Mouse (Mus musculus): Measurements from ENCODE around the gene Tsen54. TPM values are rescaled to one million over a fixed set of nuclear protein-coding genes. Genes with fewer than 3 reads are reported as not detected.

Tsen54 gene
- polyA plus RNA-seq, 1 experiment from 2014 or later = 21.2 TPM

GRCm38 (mm10) chr11:115796898-115797297, 17.6 kb upstream of the Tsen54 start:
- Histone ChIP-seq H3K36me3 (ENCODE audit: control insufficient read depth, insufficient read depth, low read length) (peaks cover 100% of the 10 kb centered on the region), H3K27me3 (replicated peaks; ENCODE audit: control insufficient read depth, insufficient read depth, low read length) (no peaks in the 10 kb centered on the region), H3K9me3 (ENCODE audit: control insufficient read depth, low read length) (no peaks in the 10 kb centered on the region), H3K27ac (replicated peaks; ENCODE audit: low read depth, low read length) (no peak overlapping the region), H3K4me1 (ENCODE audit: control insufficient read depth, insufficient read depth, low read length) (no peaks in the 10 kb centered on the region), H3K4me2 (ENCODE audit: low read depth, low read length) (no peak overlapping the region), H3K9ac (ENCODE audit: low read depth, low read length) (no peak overlapping the region), H3K4me3 (ENCODE audit: low read depth, low read length) (no peak overlapping the region)
- DNase-seq (ENCODE audit: low spot score) = no peak
- 83% methylated on average over 14 of the region's 15 CpGs for WGBS
- ATAC-seq (ENCODE audit: low read depth) = no peak

GRCm38 (mm10) chr11:115797665-115798064, 16.9 kb upstream of the Tsen54 start:
- Histone ChIP-seq H3K27me3 (replicated peaks; ENCODE audit: control insufficient read depth, insufficient read depth, low read length) (no peaks in the 10 kb centered on the region), H3K9ac (ENCODE audit: low read depth, low read length) (no peak overlapping the region), H3K4me3 (ENCODE audit: low read depth, low read length) (no peak overlapping the region), H3K36me3 (ENCODE audit: control insufficient read depth, insufficient read depth, low read length) (peaks cover 100% of the 10 kb centered on the region), H3K9me3 (ENCODE audit: control insufficient read depth, low read length) (no peaks in the 10 kb centered on the region), H3K4me2 (ENCODE audit: low read depth, low read length) (no peak overlapping the region), H3K4me1 (ENCODE audit: control insufficient read depth, insufficient read depth, low read length) (no peaks in the 10 kb centered on the region), H3K27ac (replicated peaks; ENCODE audit: low read depth, low read length) (no peak overlapping the region)
- whole genome bisulfite sequencing = 79% methylated on average over 9 of the region's 9 CpGs
- ATAC-seq (ENCODE audit: low read depth) = no peak
- no peak for DNase-seq (ENCODE audit: low spot score)

- H3K9ac ChIP-seq (ENCODE audit: low read depth, low read length) = no peak overlapping the region
- no peak overlapping the region for H3K27ac ChIP-seq (replicated peaks; ENCODE audit: low read depth, low read length)
- peaks cover 97% of the 10 kb centered on the region for H3K36me3 ChIP-seq (ENCODE audit: control insufficient read depth, insufficient read depth, low read length)
- no peaks in the 10 kb centered on the region for H3K9me3 ChIP-seq (ENCODE audit: control insufficient read depth, low read length)
- DNase-seq (ENCODE audit: low spot score) (no peak), ATAC-seq (ENCODE audit: low read depth) (no peak)
- WGBS = 90% methylated on average over 18 of the region's 18 CpGs
- H3K4me1 ChIP-seq (ENCODE audit: control insufficient read depth, insufficient read depth, low read length) = no peaks in the 10 kb centered on the region
- no peaks in the 10 kb centered on the region for H3K27me3 ChIP-seq (replicated peaks; ENCODE audit: control insufficient read depth, insufficient read depth, low read length)
- H3K4me2 ChIP-seq (ENCODE audit: low read depth, low read length) = no peak overlapping the region
- no peak overlapping the region for H3K4me3 ChIP-seq (ENCODE audit: low read depth, low read length)
Measured at GRCm38 (mm10) chr11:115800981-115801380, 13.5 kb upstream of the Tsen54 start.

GRCm38 (mm10) chr11:115803072-115803709, 11.3 kb upstream of the Tsen54 start:
- ATAC-seq (ENCODE audit: low read depth) (no peak), DNase-seq (ENCODE audit: low spot score) (no peak)
- Histone ChIP-seq H3K27me3 (replicated peaks; ENCODE audit: control insufficient read depth, insufficient read depth, low read length) (no peaks in the 10 kb centered on the region), H3K4me3 (ENCODE audit: low read depth, low read length) (no peak overlapping the region), H3K4me2 (ENCODE audit: low read depth, low read length) (no peak overlapping the region), H3K9me3 (ENCODE audit: control insufficient read depth, low read length) (no peaks in the 10 kb centered on the region), H3K27ac (replicated peaks; ENCODE audit: low read depth, low read length) (no peak overlapping the region), H3K36me3 (ENCODE audit: control insufficient read depth, insufficient read depth, low read length) (peaks cover 90% of the 10 kb centered on the region), H3K4me1 (ENCODE audit: control insufficient read depth, insufficient read depth, low read length) (peaks cover 5% of the 10 kb centered on the region; the same call in 1 of the 2 replicates), H3K9ac (ENCODE audit: low read depth, low read length) (no peak overlapping the region)
- 94% methylated on average over 24 of the region's 24 CpGs for WGBS

- ATAC-seq (ENCODE audit: low read depth) (no peak), DNase-seq (ENCODE audit: low spot score) (no peak)
- peaks cover 23% of the 10 kb centered on the region for H3K4me1 ChIP-seq (ENCODE audit: control insufficient read depth, insufficient read depth, low read length)
- H3K9me3 ChIP-seq (ENCODE audit: control insufficient read depth, low read length) = no peaks in the 10 kb centered on the region
- H3K27me3 ChIP-seq (replicated peaks; ENCODE audit: control insufficient read depth, insufficient read depth, low read length) = no peaks in the 10 kb centered on the region
- H3K9ac ChIP-seq (ENCODE audit: low read depth, low read length) = no peak overlapping the region
- H3K36me3 ChIP-seq (ENCODE audit: control insufficient read depth, insufficient read depth, low read length) = peaks cover 71% of the 10 kb centered on the region
- H3K4me2 ChIP-seq (ENCODE audit: low read depth, low read length) = no peak overlapping the region
- WGBS = 98% methylated on average over 6 of the region's 7 CpGs
- H3K4me3 ChIP-seq (ENCODE audit: low read depth, low read length) = no peak overlapping the region
- H3K27ac ChIP-seq (replicated peaks; ENCODE audit: low read depth, low read length) = no peak overlapping the region
Measured at GRCm38 (mm10) chr11:115805005-115805404, 9.5 kb upstream of the Tsen54 start.

GRCm38 (mm10) chr11:115806154-115806553, 8.4 kb upstream of the Tsen54 start:
- no peak overlapping the region for H3K4me2 ChIP-seq (ENCODE audit: low read depth, low read length)
- H3K36me3 ChIP-seq (ENCODE audit: control insufficient read depth, insufficient read depth, low read length) = peaks cover 60% of the 10 kb centered on the region
- no peak overlapping the region for H3K9ac ChIP-seq (ENCODE audit: low read depth, low read length)
- H3K27me3 ChIP-seq (replicated peaks; ENCODE audit: control insufficient read depth, insufficient read depth, low read length) = no peaks in the 10 kb centered on the region
- H3K9me3 ChIP-seq (ENCODE audit: control insufficient read depth, low read length) = no peaks in the 10 kb centered on the region
- DNase-seq (ENCODE audit: low spot score) (no peak), ATAC-seq (ENCODE audit: low read depth) (no peak)
- no peak overlapping the region for H3K4me3 ChIP-seq (ENCODE audit: low read depth, low read length)
- H3K4me1 ChIP-seq (ENCODE audit: control insufficient read depth, insufficient read depth, low read length) = peaks cover 32% of the 10 kb centered on the region
- H3K27ac ChIP-seq (replicated peaks; ENCODE audit: low read depth, low read length) = no peak overlapping the region
- 87% methylated on average over 10 of the region's 10 CpGs for WGBS

- 73% methylated on average over 5 of the region's 6 CpGs for WGBS
- H3K27ac ChIP-seq (replicated peaks; ENCODE audit: low read depth, low read length) = no peak overlapping the region; the same call in 1 of the 2 replicates
- H3K27me3 ChIP-seq (replicated peaks; ENCODE audit: control insufficient read depth, insufficient read depth, low read length) = no peaks in the 10 kb centered on the region
- H3K4me3 ChIP-seq (ENCODE audit: low read depth, low read length) = no peak overlapping the region
- no peak overlapping the region for H3K9ac ChIP-seq (ENCODE audit: low read depth, low read length)
- ATAC-seq (ENCODE audit: low read depth) = no peak
- H3K9me3 ChIP-seq (ENCODE audit: control insufficient read depth, low read length) = no peaks in the 10 kb centered on the region
- H3K36me3 ChIP-seq (ENCODE audit: control insufficient read depth, insufficient read depth, low read length) = peaks cover 55% of the 10 kb centered on the region
- peaks cover 44% of the 10 kb centered on the region for H3K4me1 ChIP-seq (ENCODE audit: control insufficient read depth, insufficient read depth, low read length)
- H3K4me2 ChIP-seq (ENCODE audit: low read depth, low read length) = no peak overlapping the region
- no peak for DNase-seq (ENCODE audit: low spot score)
Measured at GRCm38 (mm10) chr11:115807306-115807705, 7.2 kb upstream of the Tsen54 start.

GRCm38 (mm10) chr11:115807971-115808370, 6.6 kb upstream of the Tsen54 start:
- peak overlapping the region; percentile 88; the same call in 1 of the 2 replicates for H3K4me2 ChIP-seq (ENCODE audit: low read depth, low read length)
- peak; percentile 21 for DNase-seq (ENCODE audit: low spot score)
- 66% methylated on average over 11 of the region's 11 CpGs for WGBS
- ATAC-seq (ENCODE audit: low read depth) = no peak
- no peaks in the 10 kb centered on the region for H3K27me3 ChIP-seq (replicated peaks; ENCODE audit: control insufficient read depth, insufficient read depth, low read length)
- H3K9ac ChIP-seq (ENCODE audit: low read depth, low read length) = peak overlapping the region; percentile 20; the same call in 1 of the 2 replicates
- no peak overlapping the region for H3K4me3 ChIP-seq (ENCODE audit: low read depth, low read length)
- H3K4me1 ChIP-seq (ENCODE audit: control insufficient read depth, insufficient read depth, low read length) = peaks cover 49% of the 10 kb centered on the region
- H3K27ac ChIP-seq (replicated peaks; ENCODE audit: low read depth, low read length) = no peak overlapping the region
- H3K9me3 ChIP-seq (ENCODE audit: control insufficient read depth, low read length) = no peaks in the 10 kb centered on the region
- H3K36me3 ChIP-seq (ENCODE audit: control insufficient read depth, insufficient read depth, low read length) = peaks cover 48% of the 10 kb centered on the region

GRCm38 (mm10) chr11:115808696-115809310, 5.7 kb upstream of the Tsen54 start:
- no peaks in the 10 kb centered on the region for H3K9me3 ChIP-seq (ENCODE audit: control insufficient read depth, low read length)
- ATAC-seq (ENCODE audit: low read depth) (peak; percentile 22), DNase-seq (ENCODE audit: low spot score) (peak; percentile 89)
- peaks cover 40% of the 10 kb centered on the region for H3K36me3 ChIP-seq (ENCODE audit: control insufficient read depth, insufficient read depth, low read length)
- H3K27me3 ChIP-seq (replicated peaks; ENCODE audit: control insufficient read depth, insufficient read depth, low read length) = no peaks in the 10 kb centered on the region
- peak overlapping the region; percentile 88 for H3K4me2 ChIP-seq (ENCODE audit: low read depth, low read length)
- 16% methylated on average over 10 of the region's 10 CpGs for WGBS
- H3K4me1 ChIP-seq (ENCODE audit: control insufficient read depth, insufficient read depth, low read length) = peaks cover 49% of the 10 kb centered on the region
- no peak overlapping the region for H3K9ac ChIP-seq (ENCODE audit: low read depth, low read length)
- 0 out of 2 replicates have a peak overlapping the region, but pooled peaks have one; percentile 9 for H3K4me3 ChIP-seq (ENCODE audit: low read depth, low read length)
- peak overlapping the region; percentile 63 for H3K27ac ChIP-seq (replicated peaks; ENCODE audit: low read depth, low read length)
